Mouse (Mus musculus): ENCODE measurements at regions not wholly inside any gene's neighbourhood (a gene's known extent, or its start where the extent isn't known, plus 50 kb on each side); places are given as distances from the start of the nearest gene placed in this dataset.

GRCm38 (mm10) chr3:15237817-15238432 is 94.2 kb downstream of the Gm9733 start:
- no peaks in the 10 kb centered on the region for H3K4me1 ChIP-seq (ENCODE audit: control insufficient read depth, insufficient read depth, low read length)
- no peak for DNase-seq
- TF ChIP-seq CTCF (IDR thresholded peaks at IDR 0.05; ENCODE audit: insufficient read depth, low read length): no peak
- TF ChIP-seq POLR2A (IDR thresholded peaks at IDR 0.05; ENCODE audit: borderline replicate concordance, extremely low read depth, low read depth, low read length): no peak
- WGBS: 73% methylated on average over 5 of the region's 5 CpGs
- H3K4me3 ChIP-seq (replicated peaks; ENCODE audit: extremely low read depth, low read depth, low read length): no peak overlapping the region

- no peak for DNase-seq
- H3K4me1 ChIP-seq (ENCODE audit: control insufficient read depth, insufficient read depth, low read length): no peaks in the 10 kb centered on the region; the same call in 1 of the 2 replicates
- H3K4me3 ChIP-seq (replicated peaks; ENCODE audit: extremely low read depth, low read depth, low read length): no peak overlapping the region
- TF ChIP-seq CTCF (IDR thresholded peaks at IDR 0.05; ENCODE audit: insufficient read depth, low read length): no peak
- TF ChIP-seq POLR2A (IDR thresholded peaks at IDR 0.05; ENCODE audit: borderline replicate concordance, extremely low read depth, low read depth, low read length): no peak
Measured at GRCm38 (mm10) chr3:15242388-15242787, 89.7 kb downstream of the Gm9733 start.

- no peaks in the 10 kb centered on the region; the same call in 1 of the 2 replicates for H3K4me1 ChIP-seq (ENCODE audit: control insufficient read depth, insufficient read depth, low read length)
- DNase-seq: no peak
- WGBS: 41% methylated on average over 5 of the region's 5 CpGs
- no peak for TF ChIP-seq POLR2A (IDR thresholded peaks at IDR 0.05; ENCODE audit: borderline replicate concordance, extremely low read depth, low read depth, low read length)
- no peak for TF ChIP-seq CTCF (IDR thresholded peaks at IDR 0.05; ENCODE audit: insufficient read depth, low read length)
- no peak overlapping the region for H3K4me3 ChIP-seq (replicated peaks; ENCODE audit: extremely low read depth, low read depth, low read length)
Measured at GRCm38 (mm10) chr3:15243584-15243983, 88.5 kb downstream of the Gm9733 start.

GRCm38 (mm10) chr3:15244999-15245398 is 87.1 kb downstream of the Gm9733 start:
- TF ChIP-seq POLR2A (IDR thresholded peaks at IDR 0.05; ENCODE audit: borderline replicate concordance, extremely low read depth, low read depth, low read length) (no peak), CTCF (IDR thresholded peaks at IDR 0.05; ENCODE audit: insufficient read depth, low read length) (peak; percentile 32; the same call in 1 of the 2 replicates)
- Histone ChIP-seq H3K4me1 (ENCODE audit: control insufficient read depth, insufficient read depth, low read length) (no peaks in the 10 kb centered on the region; the same call in 1 of the 2 replicates), H3K4me3 (replicated peaks; ENCODE audit: extremely low read depth, low read depth, low read length) (no peak overlapping the region)
- 18% methylated on average over 6 of the region's 6 CpGs for WGBS
- DNase-seq: peak; percentile 8

Data from lung, adult 2 months (tissue).